Comparison of ENCODE assay signal across 9 mouse cellular contexts in genomic region chr19:56745061-56745460, GRCm38 (mm10). TPM values are rescaled to one million over a fixed set of nuclear protein-coding genes. Genes with fewer than 3 reads are reported as not detected.
DNase-seq lines count a peak whose midpoint lies in the region; ATAC-seq and TF ChIP-seq lines count a peak whose summit lies in the region.
"Had no signal": no experiment of that assay in that cellular context is flagged by ENCODE, and none has a peak within 500 bp of the region (broad histone marks: within the 10 kb centered on the region; RNA-seq: fewer than 3 reads in every experiment).

No protein-coding gene starts in this region.

- TF ChIP-seq CTCF in hindbrain, postnatal 0 days (IDR thresholded peaks at IDR 0.05; ENCODE audit: low read depth), result peak; percentile 34
- peak; percentile 73 for TF ChIP-seq CTCF in ES-Bruce4 (IDR thresholded peaks at IDR 0.05; ENCODE audit: low read depth, low read length)
- TF ChIP-seq CTCF in brain, embryonic 14.5 days (IDR thresholded peaks at IDR 0.05; ENCODE audit: borderline replicate concordance, extremely low read depth, insufficient read depth, insufficient read length), result peak; percentile 31; the same call in 1 of the 2 replicates

- H3K4me3 ChIP-seq in hindbrain, postnatal 0 days (ENCODE audit: low read length), result no peak overlapping the region
- H3K4me3 ChIP-seq in hindbrain, embryonic 16.5 days (ENCODE audit: low read length), result no peak overlapping the region
- H3K4me3 ChIP-seq in ES-Bruce4 (ENCODE audit: low read depth, low read length), result no peak overlapping the region

- H3K9me3 ChIP-seq in hindbrain, postnatal 0 days (ENCODE audit: low read length), result no peaks in the 10 kb centered on the region
- no peaks in the 10 kb centered on the region for H3K9me3 ChIP-seq in hindbrain, embryonic 16.5 days (ENCODE audit: control insufficient read depth, low read length)
- no peaks in the 10 kb centered on the region for H3K9me3 ChIP-seq in ES-Bruce4 (replicated peaks; ENCODE audit: control insufficient read depth, insufficient read depth, low read length, poor library complexity, severe bottlenecking)

- WGBS in hindbrain, postnatal 0 days, result 67% methylated on average over 7 of the region's 7 CpGs
- WGBS in hindbrain, embryonic 16.5 days, result 68% methylated on average over 7 of the region's 7 CpGs

- H3K36me3 ChIP-seq in hindbrain, postnatal 0 days (ENCODE audit: insufficient read depth, low read length), result no peaks in the 10 kb centered on the region
- no peaks in the 10 kb centered on the region for H3K36me3 ChIP-seq in hindbrain, embryonic 16.5 days (ENCODE audit: control insufficient read depth, insufficient read depth, low read length)
- H3K36me3 ChIP-seq in ES-Bruce4 (ENCODE audit: control insufficient read depth, insufficient read depth, low read length, poor library complexity, severe bottlenecking), result no peaks in the 10 kb centered on the region

- no peak for TF ChIP-seq EP300 in ES-Bruce4 (IDR thresholded peaks at IDR 0.05; ENCODE audit: insufficient read depth, low read depth, low read length)

- no peak overlapping the region for H3K4me2 ChIP-seq in hindbrain, postnatal 0 days (ENCODE audit: low read depth, low read length)
- no peak overlapping the region for H3K4me2 ChIP-seq in hindbrain, embryonic 16.5 days (ENCODE audit: low read length)

- no peak for DNase-seq in hindbrain, postnatal 0 days (ENCODE audit: low spot score)
- DNase-seq in brain, embryonic 14.5 days (ENCODE audit: low read depth), result no peak
- DNase-seq in lung, postnatal 25 days (ENCODE audit: low spot score), result peak; percentile 30
- DNase-seq in spleen, adult 12 weeks (ENCODE audit: low spot score), result no peak
- DNase-seq in MN1 (ENCODE audit: low spot score), result no peak
- DNase-seq: cerebellum, adult 18-20 months; right cerebral cortex, postnatal 14 days had no signal

- no peak overlapping the region for H3K9ac ChIP-seq in hindbrain, postnatal 0 days (replicated peaks; ENCODE audit: low read length)
- no peak overlapping the region for H3K9ac ChIP-seq in hindbrain, embryonic 16.5 days (ENCODE audit: low read depth, low read length)
- H3K9ac ChIP-seq in ES-Bruce4 (ENCODE audit: low read depth, poor library complexity, severe bottlenecking), result no peak overlapping the region

- H3K27me3 ChIP-seq in hindbrain, postnatal 0 days (ENCODE audit: insufficient read depth, low read length), result no peaks in the 10 kb centered on the region
- H3K27me3 ChIP-seq in hindbrain, embryonic 16.5 days (replicated peaks; ENCODE audit: control insufficient read depth, insufficient read depth, low read length), result no peaks in the 10 kb centered on the region
- H3K27me3 ChIP-seq in ES-Bruce4 (ENCODE audit: control insufficient read depth, insufficient read depth, low read length, poor library complexity, severe bottlenecking), result no peaks in the 10 kb centered on the region

- no peak overlapping the region for H3K27ac ChIP-seq in hindbrain, postnatal 0 days
- no peak overlapping the region for H3K27ac ChIP-seq in hindbrain, embryonic 16.5 days (ENCODE audit: low read depth, low read length)
- H3K27ac ChIP-seq in ES-Bruce4 (ENCODE audit: insufficient read depth, low read length), result no peak overlapping the region

- H3K4me1 ChIP-seq in hindbrain, postnatal 0 days (ENCODE audit: insufficient read depth, low read length), result no peaks in the 10 kb centered on the region
- H3K4me1 ChIP-seq in hindbrain, embryonic 16.5 days (ENCODE audit: control insufficient read depth, insufficient read depth, low read depth, low read length), result no peaks in the 10 kb centered on the region
- no peaks in the 10 kb centered on the region for H3K4me1 ChIP-seq in ES-Bruce4 (ENCODE audit: control insufficient read depth, insufficient read depth, low read length)

- no peak for TF ChIP-seq POLR2A in ES-Bruce4 (IDR thresholded peaks at IDR 0.05; ENCODE audit: insufficient read depth, low read length)
- TF ChIP-seq POLR2A in brain, embryonic 14.5 days (IDR thresholded peaks at IDR 0.05; ENCODE audit: borderline replicate concordance, extremely low read depth, insufficient read depth, insufficient read length, poor library complexity, severe bottlenecking), result no peak

- ATAC-seq in hindbrain, postnatal 0 days, result no peak
- ATAC-seq in hindbrain, embryonic 16.5 days, result no peak

RNA-seq across cellular contexts. Expression of gene Adrb1, which starts 23.1 kb away (rescaled TPM):
- total RNA-seq in hindbrain, postnatal 0 days (2014; rRNA removed), result 3.2 and 7.0 TPM in 2 replicates
- polyA plus RNA-seq in hindbrain, postnatal 0 days (2015; fragmentation: Nextera tagmentation; extraction: Ambion mirVana), result 1.7 and 2.1 TPM in 2 replicates
- 0.56 and 0.71 TPM in 2 replicates for polyA plus RNA-seq in hindbrain, embryonic 16.5 days (2015; fragmentation: Nextera tagmentation; extraction: Ambion mirVana)
- polyA plus RNA-seq in ES-Bruce4 (2011; ENCODE audit: insufficient read depth, insufficient read length, low read depth, missing spikeins), result 0.44 and 1.0 TPM in 2 replicates
- polyA plus RNA-seq in brain, embryonic 14.5 days (2012; rRNA removed), result 2.0 and 3.0 TPM in 2 replicates
